Mouse (Mus musculus): Measurements from ENCODE around the gene Mycbp.

DNA sequence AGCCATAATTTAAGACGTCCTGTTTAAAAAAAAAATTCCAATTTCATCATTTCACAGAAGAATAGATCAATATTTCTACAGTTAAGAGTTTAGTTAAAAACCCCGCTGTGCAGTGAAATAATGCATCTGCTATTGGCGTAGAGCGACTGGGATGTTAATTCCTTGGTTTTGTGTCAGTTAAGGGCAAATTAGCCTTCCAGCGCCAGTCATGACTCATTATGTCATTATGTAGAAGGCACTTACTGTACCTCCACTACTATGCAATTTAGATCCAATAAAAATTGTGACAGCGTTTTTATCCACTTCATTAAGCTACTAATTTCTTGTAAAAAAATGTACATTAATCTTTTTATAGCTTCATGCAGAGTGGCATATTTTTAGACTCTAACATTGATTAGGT, 44.3 kb downstream of the Mycbp start:
- no peak for TF ChIP-seq CTCF (IDR thresholded peaks at IDR 0.05; ENCODE audit: low read depth)
- TF ChIP-seq EP300 (optimal IDR thresholded peaks at IDR 0.05) = no peak
